Mouse (Mus musculus): Measurements from ENCODE around the gene Plxna4.

Plxna4 gene

DNA sequence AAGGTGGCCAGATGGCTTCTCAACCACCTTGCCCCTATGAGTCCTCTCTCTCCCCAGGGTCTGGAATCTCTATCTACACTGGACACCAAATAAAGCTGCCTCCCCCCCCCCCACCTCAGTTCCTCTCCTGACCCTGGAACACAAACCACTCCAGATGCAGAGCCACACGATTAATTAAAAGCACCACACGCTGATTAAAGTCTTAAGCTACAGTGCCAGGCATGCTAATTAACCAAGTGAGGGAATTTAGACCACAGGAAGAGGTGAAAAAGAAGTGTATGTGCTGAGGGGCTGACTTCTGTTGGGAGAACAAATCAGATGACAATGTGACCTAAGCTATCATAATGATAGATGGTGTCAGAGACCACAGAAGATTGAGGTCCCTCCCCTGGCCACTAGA lies 332.8 kb downstream of the Plxna4 start:
- no peak for DNase-seq (ENCODE audit: low spot score in 2 of 2)

DNA sequence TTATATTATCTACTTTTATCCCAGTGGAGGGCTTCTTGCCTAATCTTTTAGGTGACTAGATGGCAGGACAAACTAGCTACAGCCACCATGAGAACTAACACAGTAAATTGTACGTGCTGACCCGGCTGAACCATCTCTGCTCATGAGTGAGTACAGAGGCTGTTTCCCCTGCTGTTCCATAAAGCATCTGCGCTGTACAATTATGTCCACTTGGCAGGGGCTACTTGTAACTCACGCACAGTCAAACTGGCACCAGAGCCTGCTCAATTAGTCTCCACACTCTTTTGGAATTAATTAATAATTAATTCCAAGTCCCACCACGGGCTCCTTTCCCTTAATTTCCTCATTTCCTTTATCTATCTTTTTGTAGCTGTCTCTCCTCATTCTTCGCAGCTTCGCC lies 335.8 kb downstream of the Plxna4 start:
- DNase-seq (ENCODE audit: low spot score in 2 of 2): no peak

DNA sequence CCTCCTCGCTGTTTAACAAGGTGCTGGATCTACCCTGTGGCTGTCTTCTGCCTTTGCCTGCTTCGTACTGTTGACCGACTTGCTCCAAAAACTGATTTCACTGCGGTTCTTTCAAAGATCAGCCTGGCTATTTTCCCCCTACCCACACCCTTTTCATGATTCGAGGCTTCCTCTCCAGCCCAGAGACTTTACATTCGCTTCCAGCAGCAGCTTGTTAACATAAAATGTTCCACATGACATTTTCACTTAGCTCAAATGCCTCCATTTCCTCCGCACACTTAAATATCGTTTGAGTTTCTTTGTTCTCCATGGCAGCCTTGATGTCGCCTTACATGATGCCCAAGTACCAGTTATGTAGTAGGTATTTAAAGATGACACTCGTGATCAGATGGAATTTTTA lies 336.3 kb downstream of the Plxna4 start:
- DNase-seq (ENCODE audit: low spot score in 2 of 2): no peak

DNA sequence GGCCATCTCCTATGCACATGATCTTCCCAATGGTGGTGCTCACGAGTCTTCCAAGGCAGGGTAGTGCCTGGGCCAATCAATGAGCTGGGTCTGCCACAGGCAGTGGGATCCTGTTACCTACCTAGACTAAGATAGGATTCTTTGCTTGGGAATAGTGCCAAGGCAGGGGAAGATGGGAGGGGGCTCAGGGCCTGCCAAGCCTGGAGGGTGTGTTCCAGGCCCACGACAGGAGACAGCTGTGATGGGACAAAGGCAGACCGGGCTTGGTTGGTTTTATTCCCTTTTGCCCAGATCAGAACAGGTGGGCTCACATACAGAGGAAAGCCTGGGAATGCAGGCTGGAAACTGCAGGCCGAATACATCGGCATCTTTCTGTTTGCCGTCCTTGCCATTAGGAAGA lies 342.0 kb downstream of the Plxna4 start:
- DNase-seq (ENCODE audit: low spot score in 2 of 2): no peak

DNA sequence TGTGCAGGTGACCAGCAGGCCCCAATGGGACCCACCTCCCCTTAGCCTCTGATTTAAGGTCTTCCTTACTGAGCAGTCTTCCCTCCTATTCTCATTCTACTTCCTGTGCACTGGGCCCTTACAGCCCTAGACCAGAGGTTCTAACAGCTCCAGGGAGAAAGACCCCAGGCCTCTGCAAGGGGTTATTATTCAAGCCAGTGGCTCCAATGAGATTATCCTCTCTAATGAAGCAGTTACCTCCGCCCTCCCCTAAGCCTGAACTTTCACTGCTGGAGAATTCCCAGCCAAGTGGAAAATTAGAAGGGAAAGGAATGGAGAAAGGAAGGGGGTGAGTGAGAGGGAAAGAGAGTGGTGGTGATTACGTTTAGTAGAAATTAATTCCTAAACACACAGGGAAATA lies 345.0 kb downstream of the Plxna4 start:
- no peak for DNase-seq (ENCODE audit: low spot score in 2 of 2)

DNA sequence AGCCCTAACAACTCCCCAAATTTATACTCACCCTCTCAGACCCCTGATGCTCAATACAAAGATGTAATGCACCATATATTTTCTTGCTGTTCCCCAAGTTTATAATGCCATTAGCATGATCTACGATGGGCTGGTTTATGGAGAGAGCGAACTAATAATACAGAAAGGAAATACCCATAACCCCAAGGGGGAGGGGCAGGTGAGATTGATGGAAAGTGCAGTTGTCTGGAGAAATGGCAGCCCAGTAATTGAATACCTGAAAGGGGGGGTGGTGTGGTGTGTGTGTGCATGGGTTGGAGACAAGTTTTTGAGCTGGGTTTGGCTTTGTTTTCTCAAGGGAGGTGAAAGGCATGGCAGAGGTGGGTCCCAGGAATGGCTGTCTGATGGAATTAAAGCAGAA lies 356.6 kb downstream of the Plxna4 start:
- no peak for DNase-seq (ENCODE audit: low spot score in 2 of 2)

DNA sequence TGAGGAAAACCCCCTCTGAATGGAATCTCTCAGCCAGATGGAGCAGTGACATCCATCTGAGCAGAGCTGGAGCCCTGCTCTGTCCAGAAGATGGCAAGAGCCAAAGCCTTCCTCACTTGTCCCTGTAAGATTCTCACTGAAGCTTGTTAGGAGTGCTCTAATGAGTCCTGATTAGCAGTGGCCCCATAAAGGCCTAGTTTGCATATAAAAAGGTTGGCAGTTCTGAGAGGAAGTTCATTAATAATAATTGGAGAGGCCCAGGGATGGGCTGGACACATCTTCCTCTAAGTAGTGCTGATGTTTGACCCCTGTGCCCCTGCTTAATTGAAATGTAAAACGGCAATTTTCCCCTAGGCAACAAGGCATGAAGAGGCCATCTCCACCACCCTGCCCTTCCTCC lies 361.4 kb downstream of the Plxna4 start:
- DNase-seq (ENCODE audit: low spot score in 2 of 2): no peak

DNA sequence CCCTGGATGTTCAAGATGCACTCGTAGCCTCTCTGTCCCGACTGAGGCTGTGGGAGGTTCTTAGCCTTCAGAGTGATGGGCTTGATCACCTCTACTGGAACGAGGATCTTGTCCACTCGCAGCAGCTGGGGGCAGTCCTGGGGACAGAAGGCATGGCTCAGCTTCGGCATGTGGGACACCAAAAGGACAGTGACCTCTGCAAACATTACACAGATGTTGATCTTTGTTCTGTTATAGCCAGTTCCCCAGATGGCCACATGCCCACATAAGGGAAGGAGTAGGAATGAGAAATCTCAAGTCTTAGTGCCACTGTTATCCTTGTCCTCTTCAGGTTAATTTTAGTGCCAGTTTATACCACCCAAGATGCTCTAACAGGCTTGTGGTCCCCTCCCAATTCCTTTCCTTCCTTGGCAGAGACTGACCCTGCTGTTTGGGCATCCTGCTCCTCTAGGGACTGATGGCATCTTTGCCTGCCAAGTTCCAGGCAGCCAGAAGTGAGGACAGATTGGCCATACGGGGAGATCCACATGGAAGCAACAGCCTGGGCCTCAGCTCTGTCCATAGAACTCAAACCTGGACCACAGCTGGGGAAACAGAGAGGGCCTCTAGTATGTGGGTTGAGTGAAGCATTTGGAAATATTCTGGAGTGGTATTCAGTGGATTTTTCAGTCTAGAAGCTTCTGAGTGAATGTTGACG lies 363.8 kb downstream of the Plxna4 start:
- DNase-seq (ENCODE audit: low spot score in 2 of 2): no peak

DNA sequence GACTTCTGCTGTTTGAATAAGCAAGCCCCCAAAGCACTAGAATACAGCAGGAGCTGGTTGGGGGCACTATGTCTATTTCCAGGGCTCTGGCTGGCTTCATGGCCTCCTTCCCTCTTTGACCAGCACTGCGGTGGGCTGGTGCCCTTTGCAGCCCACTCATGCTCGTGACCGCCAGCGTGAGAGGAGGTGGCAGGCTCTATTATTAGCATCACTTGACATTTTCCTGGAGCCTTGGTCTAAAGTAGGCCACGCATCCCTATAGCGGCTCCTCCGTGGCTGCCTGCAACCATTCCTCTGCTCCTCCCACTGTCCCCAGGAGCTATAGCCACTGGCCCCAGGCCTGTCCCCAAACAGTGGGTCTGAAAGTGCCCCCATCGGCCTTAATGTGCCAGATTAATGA lies 367.2 kb downstream of the Plxna4 start:
- DNase-seq (ENCODE audit: low spot score in 2 of 2): no peak

DNA sequence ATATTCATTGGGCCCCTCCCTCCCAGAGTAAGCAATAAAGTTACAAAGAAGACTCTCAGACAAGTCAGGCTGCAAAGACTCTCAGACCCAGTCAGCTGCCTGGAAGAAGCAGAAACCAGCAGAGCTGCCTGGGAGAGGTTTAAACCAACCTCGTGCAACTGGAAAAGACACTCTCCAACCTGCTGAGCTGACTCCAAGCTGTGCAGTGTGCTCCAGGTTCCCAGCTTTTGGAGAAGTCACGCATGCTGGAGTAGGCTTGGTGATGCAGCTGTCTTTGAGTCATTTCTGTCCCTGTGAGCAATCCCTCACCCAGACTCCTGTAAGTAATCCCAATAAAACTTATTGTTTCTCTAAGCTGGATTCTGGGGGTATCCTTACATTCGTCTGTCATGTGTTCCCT lies 369.4 kb downstream of the Plxna4 start:
- no peak for DNase-seq (ENCODE audit: low spot score in 2 of 2)

DNA sequence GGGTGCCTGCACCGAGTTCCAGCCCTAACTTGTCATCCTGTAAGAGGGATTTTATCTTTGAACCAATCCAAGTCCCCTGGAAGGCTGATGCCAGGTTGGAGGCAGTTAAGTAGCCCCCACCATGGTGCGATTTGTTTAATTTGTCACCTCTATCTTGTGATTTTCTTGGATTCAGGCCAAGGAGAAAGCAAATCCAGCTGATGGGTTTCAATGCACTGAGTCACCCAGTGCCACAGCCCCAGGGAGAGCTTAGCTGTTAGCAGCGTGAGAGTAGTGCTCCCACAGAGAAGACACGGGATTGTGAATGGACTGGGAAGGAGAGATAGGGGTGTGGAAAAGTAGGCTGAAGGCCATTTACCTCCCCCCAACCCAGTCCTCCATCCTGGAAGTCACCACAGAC lies 375.6 kb downstream of the Plxna4 start:
- DNase-seq (ENCODE audit: low spot score in 2 of 2): no peak

DNA sequence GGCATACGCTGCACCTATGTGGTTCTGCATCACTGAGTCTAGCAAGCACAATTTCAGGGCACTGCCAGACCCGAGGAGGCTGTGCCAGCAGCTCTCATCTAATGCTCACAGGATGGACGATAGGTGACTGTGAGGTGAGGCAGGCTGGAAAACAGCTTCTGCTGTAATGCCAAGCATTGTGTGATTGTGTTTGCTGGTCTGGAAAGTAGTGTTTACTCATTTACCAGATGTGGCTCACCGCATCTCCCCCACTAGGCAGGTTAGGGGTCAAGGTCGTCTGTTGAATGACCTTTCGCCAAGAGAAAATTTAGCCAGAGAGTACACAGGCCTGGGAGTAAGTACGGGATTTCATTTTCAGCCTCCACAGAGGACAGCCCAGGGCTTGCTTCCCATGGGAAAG lies 377.9 kb downstream of the Plxna4 start:
- no peak for DNase-seq (ENCODE audit: low spot score in 2 of 2)

DNA sequence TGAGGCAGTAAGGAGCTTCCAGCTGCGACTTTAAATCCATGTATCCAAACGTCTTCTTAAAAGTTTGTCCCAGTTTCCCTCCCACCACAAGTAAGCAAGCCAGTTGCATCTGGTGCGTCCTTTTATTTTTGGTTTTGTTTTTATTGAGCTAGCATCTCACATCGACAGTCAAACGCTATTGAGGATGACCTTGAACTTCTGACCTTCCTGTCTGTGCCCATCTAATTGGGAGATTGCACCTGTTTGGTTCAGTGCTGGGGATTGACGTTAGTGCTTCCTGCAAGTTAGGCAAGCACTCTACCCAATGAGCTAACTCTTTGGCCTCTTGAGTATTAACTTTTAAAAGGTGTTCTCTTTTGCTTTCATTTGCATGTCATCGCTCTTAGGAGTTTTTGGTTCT lies 379.0 kb downstream of the Plxna4 start:
- no peak for DNase-seq (ENCODE audit: low spot score in 2 of 2)

DNA sequence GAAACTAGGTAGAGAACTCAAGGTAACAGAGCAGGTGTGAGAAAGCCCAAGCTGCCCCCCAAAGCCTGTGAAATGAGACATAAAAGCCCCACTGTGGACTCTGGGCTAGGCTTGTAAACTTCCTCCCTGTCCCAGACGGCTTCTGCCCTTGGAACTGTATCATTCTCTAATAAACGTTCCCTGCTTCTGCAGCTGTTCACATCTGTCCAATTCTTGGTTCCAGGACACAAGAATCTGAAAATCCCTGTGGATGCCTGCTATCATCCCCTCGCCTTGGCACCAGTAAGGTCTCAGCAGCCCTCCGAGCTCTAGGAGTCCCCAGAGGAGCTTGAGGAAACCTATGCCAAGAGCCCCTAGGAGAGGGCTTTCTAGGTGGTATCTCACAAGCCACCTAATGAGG lies 383.7 kb downstream of the Plxna4 start:
- no peak for DNase-seq (ENCODE audit: low spot score in 2 of 2)

DNA sequence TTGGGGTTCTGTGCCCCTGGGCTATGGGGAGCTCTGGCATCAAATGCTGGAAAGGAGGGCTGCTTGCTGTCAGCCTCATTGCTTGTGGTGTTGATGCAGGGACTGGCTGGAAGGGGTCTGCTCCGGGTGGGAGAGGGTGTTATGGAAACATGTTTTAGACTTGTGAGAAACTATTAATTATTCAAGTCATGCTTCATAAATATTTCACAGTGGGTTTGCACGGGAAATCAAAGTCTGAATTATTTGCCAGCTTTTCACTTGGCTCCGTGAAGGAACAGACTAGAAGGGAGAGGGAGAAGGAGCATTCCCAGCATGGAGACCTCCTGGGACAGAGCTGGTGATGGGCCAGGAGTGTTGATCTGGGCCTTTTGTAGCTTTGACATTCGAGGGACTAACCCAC lies 384.6 kb downstream of the Plxna4 start:
- DNase-seq (ENCODE audit: low spot score in 2 of 2): no peak

DNA sequence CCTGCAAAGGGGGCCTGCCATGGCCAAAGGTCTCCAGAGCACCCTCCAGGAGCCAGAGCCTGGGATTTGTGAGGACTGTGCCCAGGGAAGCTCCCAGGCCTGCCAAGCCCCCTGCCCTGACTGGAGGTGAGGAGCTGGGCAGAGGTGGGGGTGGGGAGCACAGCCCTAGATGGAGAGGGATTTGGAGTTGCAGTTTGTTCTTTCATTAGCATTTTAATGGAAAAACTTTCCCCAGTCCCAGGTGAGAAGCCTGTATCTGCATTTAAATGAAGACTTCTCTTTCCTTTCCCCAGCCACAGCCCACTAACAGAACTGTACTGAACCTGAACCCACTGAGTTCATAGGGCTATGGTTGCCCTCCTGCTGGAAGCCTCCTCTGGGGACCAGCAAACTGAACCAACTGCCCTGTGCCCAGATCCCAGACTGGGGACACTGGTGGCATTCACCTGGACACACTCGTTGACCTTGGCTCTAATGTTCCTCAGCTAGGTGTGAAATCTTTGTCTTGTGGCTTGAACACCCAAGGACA lies 385.3 kb downstream of the Plxna4 start:
- no peak for DNase-seq (ENCODE audit: low spot score in 2 of 2)

DNA sequence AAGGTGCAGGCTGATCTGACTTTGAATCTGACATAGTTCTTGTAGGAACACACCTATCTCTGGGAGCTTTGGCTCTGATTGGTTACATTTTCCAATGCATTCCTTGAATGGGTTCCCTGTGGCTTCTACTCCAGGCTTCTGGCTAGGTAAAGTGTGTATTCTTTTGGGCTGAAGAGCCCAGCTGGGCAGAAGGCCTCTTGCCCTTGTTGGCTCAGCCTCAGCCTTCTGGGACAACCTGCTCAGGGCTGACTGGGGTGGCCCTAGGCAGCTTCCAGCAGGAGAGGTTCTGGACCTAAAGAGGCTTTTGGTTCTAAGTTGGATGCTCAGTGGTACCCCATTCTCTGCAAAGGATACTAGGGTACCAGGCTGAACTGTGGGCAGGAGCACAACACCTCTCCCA lies 386.5 kb downstream of the Plxna4 start:
- DNase-seq (ENCODE audit: low spot score in 2 of 2): no peak

DNA sequence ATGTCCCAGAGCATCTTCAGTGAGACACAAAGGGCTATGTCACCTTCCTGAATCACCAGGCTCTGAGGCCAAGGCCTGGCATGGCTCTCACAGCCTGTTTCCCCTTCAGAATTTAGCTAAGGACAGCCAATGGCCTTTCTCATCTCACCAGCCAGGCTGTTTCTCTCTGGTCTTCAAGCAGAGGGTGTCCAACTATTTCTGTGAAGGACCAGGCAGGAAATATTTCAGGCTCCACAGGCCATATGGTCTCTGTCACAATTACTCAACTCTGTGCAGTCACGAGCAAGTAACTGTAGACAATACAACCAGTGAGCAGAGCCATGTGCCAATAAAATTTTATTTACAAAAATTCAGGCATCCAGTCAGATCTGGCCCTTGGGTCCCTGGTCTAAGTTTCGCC lies 388.4 kb downstream of the Plxna4 start:
- DNase-seq (ENCODE audit: low spot score in 2 of 2): no peak

DNA sequence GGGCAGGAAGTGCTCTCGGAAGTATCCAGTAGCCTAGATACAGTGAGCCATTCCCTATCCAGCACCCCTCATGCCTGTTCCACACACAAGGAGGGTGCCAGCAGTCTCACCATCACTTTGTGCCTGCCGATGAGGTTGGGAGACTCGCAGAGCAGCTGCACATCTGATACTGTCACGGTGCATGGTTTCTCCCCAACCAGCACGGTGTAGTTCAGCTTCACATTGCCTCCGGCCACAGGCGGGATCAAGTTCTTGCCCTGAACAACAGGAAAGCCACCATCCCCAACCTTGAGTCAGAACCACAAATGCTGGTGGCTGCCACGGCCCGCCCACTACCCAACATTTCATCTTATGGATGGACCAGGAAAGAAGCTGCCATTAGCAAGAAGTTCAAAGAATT lies 391.1 kb downstream of the Plxna4 start:
- DNase-seq (ENCODE audit: low spot score in 2 of 2): no peak

DNA sequence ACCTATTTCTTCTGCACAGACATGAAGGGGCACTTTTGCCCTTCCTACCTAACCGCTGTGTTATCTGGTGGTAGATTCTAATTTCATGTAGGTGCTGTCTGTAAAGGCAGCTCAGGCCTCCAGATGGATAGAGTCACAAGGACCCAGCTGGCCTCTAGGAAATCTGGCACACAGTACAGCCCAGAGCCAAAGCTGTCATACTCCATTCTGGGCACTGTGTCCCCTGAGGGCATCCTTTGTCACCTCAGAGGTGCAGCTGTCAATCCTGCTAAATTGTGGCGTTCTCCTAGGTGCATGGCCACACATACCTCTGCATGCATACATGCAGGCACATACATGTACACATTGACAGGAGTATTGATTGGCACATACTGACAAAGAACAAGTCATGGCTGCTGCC lies 394.9 kb downstream of the Plxna4 start:
- no peak for DNase-seq (ENCODE audit: low spot score in 2 of 2)

DNA sequence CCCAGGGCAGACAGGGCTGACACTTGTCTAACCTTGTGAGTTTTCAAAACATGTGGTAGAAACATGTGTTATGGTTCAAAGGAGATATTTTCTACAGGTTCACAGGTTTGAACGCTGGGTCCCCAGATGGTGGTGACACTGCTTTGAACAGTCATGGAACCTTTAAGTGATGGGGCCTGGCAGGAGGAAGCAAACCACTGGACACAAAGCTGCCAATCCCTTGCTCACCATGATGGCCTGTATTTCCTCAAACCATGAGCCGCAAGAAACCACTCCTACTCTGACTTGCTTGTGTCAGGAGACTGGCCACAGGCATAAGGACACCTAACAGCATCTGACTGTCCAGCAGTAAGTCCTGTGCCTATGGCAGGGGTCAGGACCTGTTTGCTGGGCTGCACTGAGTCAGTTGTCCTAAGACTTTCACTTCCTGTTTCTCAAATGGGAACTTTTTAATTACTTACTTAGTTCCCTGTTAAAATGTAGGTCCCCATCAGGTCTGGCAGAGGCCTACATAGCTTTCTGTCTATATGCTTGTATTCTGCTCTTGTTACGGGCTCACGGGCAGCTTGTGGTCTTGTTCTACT lies 403.5 kb downstream of the Plxna4 start:
- DNase-seq (ENCODE audit: low spot score in 2 of 2): no peak

DNA sequence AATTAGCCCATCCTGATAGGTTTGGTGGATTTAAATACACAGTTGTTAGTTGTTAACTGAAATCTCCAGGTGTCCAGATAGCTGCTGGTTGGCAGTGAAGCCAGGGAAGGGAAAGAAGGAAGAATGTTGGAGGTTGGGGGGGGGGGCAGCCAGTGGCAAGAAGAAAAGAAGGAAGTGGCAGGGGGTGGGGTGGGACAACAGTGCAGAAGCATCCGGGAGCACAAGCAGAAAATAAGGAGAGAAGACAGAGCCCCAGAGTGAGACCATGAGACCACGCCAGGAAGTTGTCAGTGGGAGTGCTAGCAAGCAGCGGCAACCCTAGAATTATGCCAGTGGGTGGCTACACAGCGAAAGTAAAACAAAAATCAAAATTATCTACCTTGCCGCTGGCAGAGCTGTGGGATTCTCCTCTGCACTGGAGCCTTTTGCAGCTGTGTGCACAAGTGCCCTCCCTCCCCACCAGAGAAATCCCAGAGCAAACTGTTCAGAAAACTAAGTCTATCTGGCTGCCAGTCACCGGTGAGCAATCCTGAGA lies 404.3 kb downstream of the Plxna4 start:
- no peak for DNase-seq (ENCODE audit: low spot score in 2 of 2)

DNA sequence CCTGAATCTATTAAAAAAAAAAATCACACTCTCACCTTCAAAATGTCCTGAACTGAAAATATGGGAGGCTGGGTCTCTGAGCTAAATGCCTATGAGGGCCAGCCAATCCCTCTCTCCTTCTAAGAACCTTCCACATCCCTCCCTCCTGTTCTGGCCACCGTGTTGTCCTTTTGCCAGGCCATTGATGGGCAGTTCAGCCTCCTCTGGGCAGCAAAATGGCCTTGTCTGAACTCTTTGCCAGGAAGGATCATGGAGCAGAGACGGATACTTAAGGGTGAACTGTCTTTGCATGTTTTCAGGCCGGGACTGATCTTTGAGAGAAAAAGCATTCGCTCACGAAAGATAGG lies 408.0 kb downstream of the Plxna4 start:
- DNase-seq (ENCODE audit: low spot score in 2 of 2): no peak

Measured in urinary bladder, postnatal 4 days (tissue).